Mouse (Mus musculus) thymus, adult 18-20 months (tissue): ENCODE measurements at regions not wholly inside any gene's neighbourhood (a gene's known extent, or its start where the extent isn't known, plus 50 kb on each side); places are given as distances from the start of the nearest gene placed in this dataset.
"Not testable (repeated sequence)": the region's sequence is repeated elsewhere in the genome, so short reads cannot be mapped to it uniquely, and the experiment has no call there.

Experiments
- DNase-seq, 2 experiments: peaks; one replicate each; pipeline ENCODE4 v3.0.0; 2022; ENCODE audit warnings: mixed read lengths in 2 of 2

GRCm38 (mm10) chr6:112564119-112564518 lies 74.4 kb upstream of the Oxtr start:
- DNase-seq = not testable (repeated sequence)

DNA sequence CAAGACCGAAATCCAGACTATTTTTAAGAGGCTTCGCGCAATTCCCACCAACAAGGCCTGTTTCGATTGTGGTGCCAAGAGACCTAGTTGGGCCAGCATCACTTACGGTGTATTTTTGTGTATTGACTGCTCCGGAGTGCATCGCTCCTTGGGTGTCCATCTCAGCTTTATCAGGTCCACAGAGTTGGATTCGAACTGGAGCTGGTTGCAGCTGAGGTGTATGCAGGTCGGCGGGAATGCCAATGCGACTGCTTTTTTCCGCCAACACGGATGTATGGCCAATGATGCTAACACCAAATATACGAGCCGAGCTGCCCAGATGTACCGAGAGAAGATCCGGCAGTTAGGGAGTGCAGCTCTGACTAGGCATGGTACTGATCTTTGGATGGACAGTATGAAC lies 73.9 kb upstream of the Oxtr start:
- not testable (repeated sequence) for DNase-seq

GRCm38 (mm10) chr6:112562039-112562438 lies 72.3 kb upstream of the Oxtr start:
- no peak for DNase-seq

- no peak for DNase-seq
Measured at GRCm38 (mm10) chr6:112561568-112561967, 71.8 kb upstream of the Oxtr start.

GRCm38 (mm10) chr6:112559549-112559948 lies 69.8 kb upstream of the Oxtr start:
- no peak for DNase-seq

GRCm38 (mm10) chr6:112557516-112557915 lies 67.8 kb upstream of the Oxtr start:
- no peak for DNase-seq

DNA sequence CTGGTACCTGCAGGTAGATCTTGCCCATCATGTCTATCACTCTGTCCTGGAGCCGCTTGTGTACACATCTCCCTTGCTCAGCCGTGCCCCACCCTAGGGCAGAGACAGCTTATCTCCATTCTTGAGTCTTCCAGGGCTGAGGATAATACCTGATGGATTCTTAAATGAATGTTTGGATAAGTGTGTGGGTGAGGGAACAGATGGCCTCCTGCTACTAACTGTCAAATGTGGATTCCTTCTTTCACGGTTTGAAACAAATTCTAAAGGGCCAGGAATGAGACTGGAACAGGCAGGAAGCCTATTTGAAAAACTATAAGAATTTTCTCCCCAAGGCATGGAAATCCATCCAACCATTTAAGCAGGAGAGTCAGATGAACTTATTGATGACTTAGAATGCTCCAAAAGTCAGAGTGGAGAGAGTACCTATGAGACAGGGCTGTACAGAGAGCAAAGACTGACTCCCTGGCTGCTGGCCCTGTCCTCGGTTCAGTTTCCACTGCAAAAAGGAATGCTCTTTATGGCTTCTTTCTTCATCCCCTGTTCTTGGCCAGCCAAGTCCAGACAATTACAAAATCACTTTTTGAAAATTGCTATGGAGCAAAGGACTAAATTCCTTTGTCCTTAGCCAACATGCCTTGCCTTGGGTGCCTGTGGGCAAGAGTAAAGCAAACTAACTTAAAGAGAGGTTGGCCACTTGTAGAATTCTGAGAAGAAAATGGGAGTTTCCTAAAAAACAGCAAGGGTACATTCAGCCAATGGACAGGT lies 66.8 kb upstream of the Oxtr start:
- no peak for DNase-seq

DNA sequence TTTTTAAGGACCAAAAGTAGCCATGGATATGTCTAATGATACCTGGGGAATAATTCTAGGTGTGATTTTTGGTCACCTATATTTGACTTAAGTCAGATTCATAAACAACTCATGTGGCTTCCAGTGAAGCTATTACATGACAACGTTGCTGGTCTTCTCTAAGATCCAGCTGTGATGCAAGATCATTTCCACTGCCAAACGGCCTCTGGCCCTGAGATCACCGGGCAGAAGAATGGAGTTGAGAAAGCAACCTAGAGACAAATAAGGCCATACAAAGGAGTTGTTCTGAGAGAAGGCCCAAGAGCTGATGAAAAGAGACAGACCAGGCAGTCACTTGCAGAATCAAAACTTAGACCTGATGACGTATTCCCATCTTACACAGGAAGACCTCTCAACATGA lies 64.3 kb upstream of the Oxtr start:
- DNase-seq = no peak

DNA sequence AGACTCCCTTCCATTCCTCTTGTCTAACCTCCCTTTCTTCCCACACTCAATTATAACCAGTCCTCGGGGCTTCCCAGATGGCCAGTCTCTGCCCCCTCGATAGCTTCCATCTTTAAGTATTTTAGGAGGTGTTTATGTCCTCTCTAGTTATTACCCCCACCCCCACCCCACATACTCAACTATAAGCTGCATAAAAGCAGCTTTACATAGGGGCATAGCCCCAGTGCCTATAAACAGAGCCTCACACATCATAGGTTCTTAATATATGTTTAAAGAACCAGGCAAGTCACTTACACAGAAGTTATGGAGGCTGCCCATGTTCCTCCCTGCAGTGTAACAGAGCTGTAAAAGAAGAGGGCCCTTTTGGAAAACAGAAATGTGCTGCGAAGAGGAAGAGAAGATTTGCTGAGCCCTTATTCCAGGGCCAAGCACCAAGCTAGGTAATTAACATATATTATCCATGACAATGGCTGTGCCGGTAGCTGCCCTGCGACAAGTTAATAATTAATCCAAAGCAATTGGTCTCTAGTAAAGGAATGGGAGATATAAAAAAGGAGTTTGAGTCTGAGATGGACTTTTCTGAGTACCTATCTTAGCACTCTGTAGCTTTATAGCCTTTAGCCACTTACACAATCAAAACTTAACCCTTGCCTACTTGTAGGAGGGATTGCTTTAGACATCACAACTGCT lies 63.6 kb upstream of the Oxtr start:
- no peak for DNase-seq

- no peak for DNase-seq
Measured at GRCm38 (mm10) chr6:112552560-112552959, 62.8 kb upstream of the Oxtr start.

DNA sequence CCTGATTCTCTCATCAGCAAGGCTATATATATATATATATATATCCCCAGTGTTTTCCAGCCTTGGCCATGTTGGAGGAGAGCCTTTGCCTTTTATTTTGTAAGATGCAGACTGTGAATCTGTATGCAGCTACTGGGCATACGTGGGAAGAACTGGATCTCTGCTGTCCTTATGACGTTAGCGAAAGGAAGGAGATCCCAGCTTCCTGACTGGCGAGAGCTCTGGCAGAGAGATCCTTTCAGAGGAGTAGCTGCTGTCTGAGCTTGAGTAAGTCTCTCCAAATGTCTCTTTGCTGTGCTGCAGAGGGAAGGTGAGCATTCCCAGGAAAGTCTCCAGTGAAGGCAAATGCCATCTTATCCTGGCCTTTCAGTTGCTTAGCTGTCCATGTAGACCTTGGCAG lies 61.6 kb upstream of the Oxtr start:
- DNase-seq = no peak

GRCm38 (mm10) chr6:112547251-112547650 lies 57.5 kb upstream of the Oxtr start:
- peak; percentile 44 to 65 for DNase-seq

GRCm38 (mm10) chr6:112546033-112546432 lies 56.3 kb upstream of the Oxtr start:
- DNase-seq = no peak

GRCm38 (mm10) chr6:112544315-112544714 lies 54.6 kb upstream of the Oxtr start:
- no peak for DNase-seq

DNA sequence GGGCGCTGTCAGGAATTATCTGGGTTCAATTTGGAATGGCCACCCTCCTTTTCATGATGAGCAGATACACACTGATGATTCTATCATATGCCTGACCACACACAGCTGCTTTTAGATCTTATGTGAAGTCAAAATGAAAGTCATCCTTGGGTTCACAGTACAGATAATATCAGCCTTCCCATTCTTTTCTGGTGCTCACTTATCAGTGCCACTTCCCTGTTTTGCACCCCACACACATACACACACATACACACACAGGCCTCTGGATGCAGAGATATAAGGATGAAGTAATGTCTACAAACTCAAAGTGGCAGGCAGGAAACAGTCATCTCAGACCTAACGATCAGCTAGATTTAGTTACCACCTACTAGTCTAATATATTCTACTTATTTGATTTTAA lies 52.9 kb upstream of the Oxtr start:
- DNase-seq = no peak
